Mouse (Mus musculus): ENCODE measurements around the gene Mrm1. TPM values are rescaled to one million over a fixed set of nuclear protein-coding genes. Genes with fewer than 3 reads are reported as not detected.
A peak's percentile ranks its signal among the peaks of the same experiment; 100 is the strongest.
"Not testable (repeated sequence)": the region's sequence is repeated elsewhere in the genome, so short reads cannot be mapped to it uniquely, and the experiment has no call there.

Mrm1 gene
- polyA plus RNA-seq (2016; fragmentation: Nextera tagmentation; extraction: Ambion mirVana): 10.5 and 10.7 TPM in 2 replicates

DNA sequence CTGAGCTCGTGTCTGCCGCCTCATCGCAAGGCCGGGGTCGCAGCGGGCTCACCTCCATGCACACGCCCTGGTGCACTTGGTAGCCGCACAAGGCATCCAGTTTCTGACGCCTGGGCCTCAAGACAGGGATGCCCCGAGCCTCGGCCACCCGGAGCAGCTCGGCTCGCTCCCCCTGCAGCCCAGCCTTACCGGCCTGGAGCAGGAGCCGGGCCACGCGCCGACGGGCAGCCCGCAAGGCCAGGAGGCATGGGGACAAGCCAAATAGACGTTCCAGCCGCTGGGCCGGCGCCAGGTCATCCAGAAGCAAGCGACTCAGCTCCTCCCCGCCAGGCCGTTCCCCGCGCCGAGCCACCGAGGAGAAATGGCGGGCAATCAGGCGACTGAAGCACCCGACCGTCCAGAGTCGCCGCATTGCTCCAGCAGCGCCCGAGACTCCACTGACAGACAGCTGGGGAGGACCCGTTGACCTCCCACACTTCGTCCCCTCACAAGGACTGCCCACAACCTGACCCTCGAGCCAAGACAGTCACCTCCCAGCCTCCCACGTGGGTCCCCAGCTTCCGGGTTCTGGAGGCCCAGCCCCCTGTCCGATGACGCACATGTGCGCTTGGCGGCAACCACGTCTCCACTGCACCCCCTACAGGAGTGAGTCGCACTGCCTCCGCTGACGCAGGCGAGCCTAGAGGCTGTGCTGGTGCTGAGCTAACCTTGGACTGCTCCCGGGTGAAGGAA lies at the start of gene Mrm1:
TSS of gene Mrm1 (minus strand) at position 555 of the 732 bp plus-strand sequence.
- peak; percentile 87 for ATAC-seq (ENCODE audit: low FRiP score)

GRCm38 (mm10) chr11:84868786-84869259 lies 49.5 kb upstream of the Mrm1 start:
- peak overlapping the region; percentile 97; the same call in 1 of the 2 replicates for H3K27ac ChIP-seq
- no peaks in the 10 kb centered on the region; the same call in 1 of the 2 replicates for H3K36me3 ChIP-seq (replicated peaks)
- H3K4me2 ChIP-seq: peak overlapping the region; percentile 87
- WGBS: 21% methylated on average over 7 of the region's 7 CpGs
- H3K4me1 ChIP-seq: peaks cover 16% of the 10 kb centered on the region
- no peaks in the 10 kb centered on the region for H3K27me3 ChIP-seq
- peak overlapping the region; percentile 93 for H3K9ac ChIP-seq
- no peaks in the 10 kb centered on the region for H3K9me3 ChIP-seq
- peak overlapping the region; percentile 92 for H3K4me3 ChIP-seq (replicated peaks)
- no peak for ATAC-seq (ENCODE audit: low FRiP score)

More for the DNA sequence above, at the start of gene Mrm1:
- H3K27ac ChIP-seq: peak within 1 kb of the TSS; percentile 38; the same call in 1 of the 2 replicates
- peak within 1 kb of the TSS; percentile 56 for H3K4me3 ChIP-seq (replicated peaks)
- H3K9me3 ChIP-seq: no peaks in the 10 kb centered on the region
- no peaks in the 10 kb centered on the region; the same call in 1 of the 2 replicates for H3K36me3 ChIP-seq (replicated peaks)
- no peaks in the 10 kb centered on the region for H3K27me3 ChIP-seq
- peak within 1 kb of the TSS; percentile 90 for H3K4me2 ChIP-seq
- WGBS: under 1% methylated on average over 55 of the region's 55 CpGs
- peaks cover 16% of the 10 kb centered on the region for H3K4me1 ChIP-seq
- H3K9ac ChIP-seq: peak within 1 kb of the TSS; percentile 72

DNA sequence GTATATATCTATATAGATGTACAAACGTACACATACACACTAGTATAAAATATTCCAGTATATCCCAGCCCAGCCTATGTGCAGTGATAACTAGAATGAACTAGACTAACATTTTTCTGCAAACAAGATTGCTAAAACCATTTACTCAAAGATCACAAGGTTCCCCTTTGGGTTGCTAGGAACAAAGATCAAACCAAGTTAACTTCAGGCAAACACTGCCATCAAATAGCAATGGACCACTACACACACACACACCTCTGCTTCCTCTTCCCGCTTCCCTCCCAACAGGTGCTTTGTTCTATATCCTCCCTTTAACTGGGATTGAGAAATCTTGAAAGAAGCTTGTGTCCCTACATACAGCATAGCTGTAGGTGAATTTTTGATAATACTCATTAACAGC lies 48.3 kb upstream of the Mrm1 start:
- H3K9me3 ChIP-seq: no peaks in the 10 kb centered on the region
- ATAC-seq (ENCODE audit: low FRiP score): no peak
- no peak overlapping the region for H3K27ac ChIP-seq
- H3K4me3 ChIP-seq (replicated peaks): no peak overlapping the region
- H3K4me1 ChIP-seq: peaks cover 16% of the 10 kb centered on the region
- H3K27me3 ChIP-seq: no peaks in the 10 kb centered on the region
- no peak overlapping the region; the same call in 1 of the 2 replicates for H3K9ac ChIP-seq
- 92% methylated on average over 2 of the region's 2 CpGs for WGBS
- no peaks in the 10 kb centered on the region; the same call in 1 of the 2 replicates for H3K36me3 ChIP-seq (replicated peaks)
- H3K4me2 ChIP-seq: 0 out of 2 replicates have a peak overlapping the region, but pooled peaks have one; percentile 1

- ATAC-seq (ENCODE audit: low FRiP score): no peak
- no peak overlapping the region for H3K4me3 ChIP-seq (replicated peaks)
- no peak overlapping the region for H3K4me2 ChIP-seq
- no peak overlapping the region for H3K9ac ChIP-seq
- 85% methylated on average over 2 of the region's 2 CpGs for WGBS
- peaks cover 16% of the 10 kb centered on the region for H3K4me1 ChIP-seq
- H3K27me3 ChIP-seq: no peaks in the 10 kb centered on the region
- H3K9me3 ChIP-seq: no peaks in the 10 kb centered on the region
- H3K36me3 ChIP-seq (replicated peaks): peaks cover 11% of the 10 kb centered on the region
- H3K27ac ChIP-seq: no peak overlapping the region
Observed at GRCm38 (mm10) chr11:84865268-84865667, 46.0 kb upstream of the Mrm1 start.

- Histone ChIP-seq H3K9ac (no peak overlapping the region), H3K27ac (no peak overlapping the region), H3K36me3 (replicated peaks) (peaks cover 62% of the 10 kb centered on the region), H3K4me1 (no peaks in the 10 kb centered on the region), H3K27me3 (no peaks in the 10 kb centered on the region), H3K4me3 (replicated peaks) (no peak overlapping the region), H3K4me2 (no peak overlapping the region), H3K9me3 (no peaks in the 10 kb centered on the region)
- ATAC-seq (ENCODE audit: low FRiP score): no peak
- WGBS: 95% methylated on average over 6 of the region's 6 CpGs
Observed at GRCm38 (mm10) chr11:84855285-84855684, 36.0 kb upstream of the Mrm1 start.

DNA sequence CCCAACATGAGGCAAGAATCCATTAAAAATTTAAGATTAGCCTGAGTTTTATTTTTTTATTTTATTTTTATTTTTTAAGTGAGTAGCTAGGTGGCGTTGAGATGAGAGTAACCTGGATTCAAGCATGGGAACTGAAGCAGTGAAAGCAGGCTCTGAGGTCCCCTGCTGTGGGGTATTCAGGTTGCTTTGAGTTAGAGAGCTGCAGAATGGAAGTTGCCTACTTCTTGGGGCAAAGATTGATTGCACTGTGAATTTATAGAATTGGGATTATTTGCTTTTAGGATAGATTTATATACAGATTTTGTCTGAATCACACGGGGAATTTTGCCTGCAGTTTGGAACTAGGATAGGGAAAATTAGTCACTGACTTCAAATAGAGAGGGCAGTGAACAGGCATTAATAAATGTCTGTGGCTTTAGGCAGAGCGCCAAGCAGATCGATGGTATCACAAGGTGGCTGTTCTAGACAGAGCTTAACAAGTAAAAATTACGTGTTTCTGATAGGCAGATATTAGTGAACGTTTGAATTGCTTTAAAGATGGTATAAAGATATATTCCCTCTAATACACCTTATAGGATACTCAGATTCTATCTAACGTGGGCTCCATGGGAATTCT lies 28.3 kb upstream of the Mrm1 start:
- peaks cover 67% of the 10 kb centered on the region for H3K36me3 ChIP-seq (replicated peaks)

DNA sequence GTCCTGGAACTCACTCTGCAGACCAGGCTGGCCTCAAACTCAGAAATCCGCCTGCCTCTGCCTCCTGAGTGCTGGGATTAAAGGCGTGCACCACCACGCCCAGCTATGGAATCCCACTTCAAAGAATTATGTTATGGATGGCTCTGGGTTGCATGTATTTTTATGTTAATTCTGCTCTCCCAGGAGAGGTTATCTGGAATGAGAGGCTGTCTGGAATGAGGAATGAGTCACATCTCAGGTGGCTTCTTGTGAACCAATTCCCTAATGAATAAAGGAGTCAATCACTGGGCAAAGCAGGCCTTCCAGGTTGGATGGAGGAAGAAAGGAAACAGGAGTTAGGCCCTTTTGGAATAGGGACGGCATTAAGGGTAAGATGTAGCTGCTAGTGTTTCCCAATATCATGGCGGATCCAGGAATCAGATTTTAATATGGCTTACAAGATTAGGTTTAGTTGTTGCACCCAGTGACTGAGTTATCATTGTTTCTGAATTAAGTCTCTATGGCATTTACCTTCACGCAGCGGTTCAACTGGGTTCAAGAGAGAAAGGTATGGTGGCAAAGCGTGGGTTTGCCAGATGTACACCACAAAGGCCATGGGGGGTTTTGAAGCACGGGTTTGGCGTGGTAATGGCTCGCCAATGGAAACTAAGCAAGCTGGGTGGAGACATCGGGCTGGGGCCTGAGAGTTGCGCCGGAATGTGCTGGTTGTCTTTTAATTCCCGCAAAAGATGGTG lies 27.6 kb upstream of the Mrm1 start:
- Histone ChIP-seq H3K9ac (no peak overlapping the region), H3K4me3 (replicated peaks) (no peak overlapping the region), H3K27ac (no peak overlapping the region), H3K9me3 (no peaks in the 10 kb centered on the region), H3K4me2 (no peak overlapping the region), H3K36me3 (replicated peaks) (peaks cover 62% of the 10 kb centered on the region), H3K4me1 (no peaks in the 10 kb centered on the region), H3K27me3 (no peaks in the 10 kb centered on the region)
- no peak for ATAC-seq (ENCODE audit: low FRiP score)
- 96% methylated on average over 15 of the region's 15 CpGs for WGBS

More for the DNA sequence above, 28.3 kb upstream of the Mrm1 start:
- H3K4me3 ChIP-seq (replicated peaks): no peak overlapping the region
- 90% methylated on average over 7 of the region's 7 CpGs for WGBS
- no peak for ATAC-seq (ENCODE audit: low FRiP score)
- H3K9ac ChIP-seq: no peak overlapping the region
- H3K4me2 ChIP-seq: no peak overlapping the region
- no peaks in the 10 kb centered on the region for H3K27me3 ChIP-seq
- H3K4me1 ChIP-seq: no peaks in the 10 kb centered on the region
- H3K9me3 ChIP-seq: no peaks in the 10 kb centered on the region
- H3K27ac ChIP-seq: no peak overlapping the region

DNA sequence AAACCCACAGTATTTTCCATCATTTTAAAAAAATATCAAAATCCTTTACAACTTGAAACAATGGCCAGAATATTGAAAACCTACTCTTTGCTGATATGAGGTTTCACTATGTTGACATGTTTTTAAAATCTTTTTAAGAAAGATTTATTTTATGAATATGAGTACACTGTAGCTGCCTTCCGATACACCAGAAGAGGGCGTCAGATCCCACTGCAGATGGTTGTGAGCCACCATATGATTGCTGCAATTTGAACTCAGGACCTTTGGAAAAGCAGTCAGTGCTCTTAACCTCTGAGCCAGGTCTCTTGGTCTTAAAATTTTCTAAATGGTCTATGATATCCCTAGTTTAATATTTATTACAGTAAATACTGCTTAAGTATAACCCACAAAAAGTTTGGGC lies 20.0 kb upstream of the Mrm1 start:
- Histone ChIP-seq H3K9me3 (no peaks in the 10 kb centered on the region), H3K36me3 (replicated peaks) (peaks cover 75% of the 10 kb centered on the region), H3K4me2 (no peak overlapping the region), H3K27ac (no peak overlapping the region), H3K9ac (no peak overlapping the region), H3K4me1 (no peaks in the 10 kb centered on the region), H3K4me3 (replicated peaks) (no peak overlapping the region), H3K27me3 (no peaks in the 10 kb centered on the region)
- WGBS: 90% methylated on average over 2 of the region's 2 CpGs
- ATAC-seq (ENCODE audit: low FRiP score): no peak

DNA sequence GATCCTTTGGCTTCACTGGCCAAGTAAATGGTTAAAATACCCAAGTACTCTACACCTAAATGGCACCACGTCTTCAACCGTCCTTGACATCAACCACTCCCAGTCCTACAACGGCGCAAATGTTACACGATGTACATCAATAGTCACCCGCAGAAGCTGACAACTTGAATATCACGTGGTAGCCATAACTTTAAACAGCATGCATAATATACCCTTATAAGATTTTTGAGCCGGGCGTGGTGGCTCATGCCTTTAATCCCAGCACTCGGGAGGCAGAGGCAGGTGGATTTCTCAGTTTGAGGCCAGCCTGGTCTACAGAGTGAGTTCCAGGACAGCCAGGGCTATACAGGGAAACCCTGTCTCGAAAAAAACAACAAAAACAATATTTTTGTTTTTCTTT lies 10.2 kb upstream of the Mrm1 start:
- H3K27me3 ChIP-seq; ATAC-seq (ENCODE audit: low FRiP score); H3K9me3 ChIP-seq; H3K9ac ChIP-seq: not testable (repeated sequence)
- WGBS: 78% methylated on average over 11 of the region's 11 CpGs
- Histone ChIP-seq H3K36me3 (replicated peaks) (peaks cover 39% of the 10 kb centered on the region), H3K4me3 (replicated peaks) (peak overlapping the region; percentile 63), H3K4me2 (peak overlapping the region; percentile 94), H3K27ac (0 out of 2 replicates have a peak overlapping the region, but pooled peaks have one; percentile 38), H3K4me1 (peaks cover 16% of the 10 kb centered on the region)

DNA sequence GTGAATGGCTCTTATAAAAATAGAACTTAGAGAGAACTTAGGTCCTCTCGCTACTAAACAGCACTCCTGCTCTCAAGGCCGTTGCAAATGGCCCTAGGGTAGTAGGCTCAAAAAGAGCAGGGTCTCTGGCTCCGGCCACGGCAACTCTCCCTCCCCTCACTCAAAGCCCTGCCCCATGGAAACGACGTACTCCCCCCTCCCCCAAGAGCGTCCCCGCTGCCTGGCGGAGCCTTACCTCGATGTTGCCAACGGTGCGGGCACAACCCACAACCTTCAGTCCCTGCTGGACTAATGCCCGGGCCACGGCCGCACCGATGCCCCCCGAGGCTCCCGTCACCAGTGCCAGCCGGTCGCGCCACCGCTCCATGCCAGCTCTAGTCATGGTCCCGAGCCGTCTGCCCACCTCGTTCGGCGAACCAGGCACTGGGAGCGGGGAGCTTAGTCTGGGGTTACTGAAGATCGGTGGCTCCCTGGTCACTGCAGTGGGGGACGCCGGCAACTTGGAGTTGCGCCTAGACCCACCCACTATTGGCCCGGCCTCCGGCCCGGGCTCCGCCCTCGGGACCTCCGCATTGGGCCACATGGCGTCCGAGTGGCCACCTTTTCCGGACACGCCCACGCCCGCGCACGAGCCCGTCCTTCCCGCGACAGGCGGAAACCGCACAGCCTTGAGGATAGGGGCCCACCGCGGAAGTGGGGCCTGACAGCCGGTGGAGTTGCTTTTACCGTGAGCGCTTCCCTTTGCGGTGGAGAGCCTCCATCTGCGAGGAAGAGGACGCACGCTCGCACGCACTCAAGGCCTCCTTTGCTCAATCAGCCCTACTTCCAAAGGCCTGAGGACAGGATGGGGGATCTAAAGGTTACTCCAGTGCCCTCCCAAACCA lies 9.4 kb upstream of the Mrm1 start, which contains the start of gene Dhrs11:
TSS of gene Dhrs11 (minus strand) at position 479 of the 884 bp plus-strand sequence.
- under 1% methylated on average over 62 of the region's 62 CpGs for WGBS
- peak within 1 kb of the TSS; percentile 94 for H3K4me2 ChIP-seq
- H3K36me3 ChIP-seq (replicated peaks): peaks cover 32% of the 10 kb centered on the region
- H3K27ac ChIP-seq: peak within 1 kb of the TSS; percentile 38; the same call in 1 of the 2 replicates
- H3K9me3 ChIP-seq: no peaks in the 10 kb centered on the region
- H3K4me1 ChIP-seq: peaks cover 16% of the 10 kb centered on the region
- ATAC-seq (ENCODE audit: low FRiP score): peak; percentile 93
- peak within 1 kb of the TSS; percentile 76 for H3K9ac ChIP-seq
- H3K4me3 ChIP-seq (replicated peaks): peak within 1 kb of the TSS; percentile 63
- no peaks in the 10 kb centered on the region for H3K27me3 ChIP-seq

DNA sequence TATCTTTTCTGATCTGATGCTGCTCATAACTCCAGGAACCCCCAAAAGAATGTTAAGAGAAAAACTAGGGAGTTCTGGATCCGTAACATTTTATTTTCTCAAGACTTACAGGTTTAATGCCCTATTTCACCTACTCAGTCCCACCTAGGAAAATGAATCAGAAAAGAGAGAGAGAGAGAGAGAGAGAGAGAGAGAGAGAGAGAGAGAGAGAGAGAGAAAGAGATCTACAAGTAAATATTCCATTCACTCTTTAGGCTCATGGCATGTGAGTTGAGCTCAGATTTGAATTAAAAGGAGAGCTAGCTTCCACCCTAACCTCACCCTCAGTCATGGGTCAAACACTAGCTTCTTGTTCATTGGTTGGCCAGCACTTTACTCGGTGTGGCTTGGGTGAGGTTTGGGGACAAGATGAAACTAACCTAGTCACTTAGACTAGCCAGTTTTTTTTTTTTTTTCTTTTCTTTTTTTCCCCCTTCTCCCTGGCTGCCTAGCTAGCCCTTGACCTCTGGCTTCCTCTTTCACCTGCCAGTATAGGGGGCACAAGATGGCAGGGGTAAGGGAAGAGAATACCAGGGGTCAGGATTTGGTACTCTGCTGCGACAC lies 8.7 kb upstream of the Mrm1 start:
- H3K4me1 ChIP-seq: peaks cover 16% of the 10 kb centered on the region
- H3K9me3 ChIP-seq: no peaks in the 10 kb centered on the region
- no peak overlapping the region for H3K27ac ChIP-seq
- 0 out of 2 replicates have a peak overlapping the region, but pooled peaks have one; percentile 76 for H3K9ac ChIP-seq
- H3K27me3 ChIP-seq: no peaks in the 10 kb centered on the region
- H3K4me2 ChIP-seq: peak overlapping the region; percentile 94
- H3K36me3 ChIP-seq (replicated peaks): peaks cover 27% of the 10 kb centered on the region
- no peak for ATAC-seq (ENCODE audit: low FRiP score)
- peak overlapping the region; percentile 63 for H3K4me3 ChIP-seq (replicated peaks)
- WGBS: 44% methylated on average over 3 of the region's 3 CpGs
